Mouse (Mus musculus) gastrocnemius, adult 18-20 months (tissue): ENCODE data around the gene Cib3. TPM values are rescaled to one million over a fixed set of nuclear protein-coding genes. Genes with fewer than 3 reads are reported as not detected.

Experiments
- DNase-seq: peaks from one replicate; pipeline ENCODE4 v3.0.0; 2021; ENCODE audit warnings: low spot score
- total RNA-seq, 2 experiments: library from RNA; stranded (reverse); gene quantifications; 2 replicates each; pipeline ENCODE4 v1.2.3; 2021

Cib3 gene
- total RNA-seq, 2 experiments from 2014 or later: not detected

- no peak for DNase-seq
Measured at GRCm38 (mm10) chr8:72210710-72211109, 1.9 kb downstream of the Cib3 start.

GRCm38 (mm10) chr8:72210222-72210621, 2.4 kb downstream of the Cib3 start:
- DNase-seq: no peak

- no peak for DNase-seq
Measured at GRCm38 (mm10) chr8:72208582-72208981, 4.1 kb downstream of the Cib3 start.

- DNase-seq: no peak
Measured at GRCm38 (mm10) chr8:72197997-72198396, 14.6 kb downstream of the Cib3 start.

GRCm38 (mm10) chr8:72192065-72192464, 20.6 kb downstream of the Cib3 start:
- DNase-seq: no peak

GRCm38 (mm10) chr8:72190215-72190539, 22.5 kb downstream of the Cib3 start:
- no peak for DNase-seq

- DNase-seq: no peak
Measured at GRCm38 (mm10) chr8:72189417-72190214, 23.0 kb downstream of the Cib3 start, which contains the start of gene Hsh2d. Hsh2d (plus strand) TSS chr8:72189638.

- peak; percentile 16 for DNase-seq
Measured at GRCm38 (mm10) chr8:72187793-72188331, 24.8 kb downstream of the Cib3 start.

- DNase-seq: no peak
Measured at GRCm38 (mm10) chr8:72183554-72184202, 29.0 kb downstream of the Cib3 start.

- DNase-seq: peak; percentile 80
Measured at GRCm38 (mm10) chr8:72177346-72177925, 35.2 kb downstream of the Cib3 start.

GRCm38 (mm10) chr8:72169681-72170249, 42.9 kb downstream of the Cib3 start:
- DNase-seq: no peak

- no peak for DNase-seq
Measured at GRCm38 (mm10) chr8:72169098-72169668, 43.5 kb downstream of the Cib3 start.

- no peak for DNase-seq
Measured at GRCm38 (mm10) chr8:72162821-72163220, 49.8 kb downstream of the Cib3 start.

GRCm38 (mm10) chr8:72160707-72161697, 51.6 kb downstream of the Cib3 start, which contains the start of gene Rab8a:
Rab8a (plus strand) TSS chr8:72161200.
- peak; percentile 99 for DNase-seq

GRCm38 (mm10) chr8:72160007-72160406, 52.6 kb downstream of the Cib3 start:
- DNase-seq: no peak

GRCm38 (mm10) chr8:72158726-72159125, 53.9 kb downstream of the Cib3 start:
- DNase-seq: no peak

GRCm38 (mm10) chr8:72158096-72158495, 54.5 kb downstream of the Cib3 start:
- DNase-seq: no peak
